Mouse (Mus musculus) cerebellum, adult 2 months (tissue): Measurements from ENCODE around the gene Mrgprh.

Experiments
- CTCF ChIP-seq: fragments of 200-500 bp; IDR thresholded peaks from 2 replicates; pipeline ENCODE4 v1.5.1; 2011; ENCODE audit warnings: low read depth, mild to moderate bottlenecking, control low read depth, low read length, moderate library complexity, borderline replicate concordance; ENCODE audit not compliant: insufficient read depth
- POLR2A ChIP-seq: fragments of 200-500 bp; IDR thresholded peaks from 2 replicates; pipeline ENCODE4 v1.6.1; 2011; ENCODE audit warnings: low read length, control low read depth, borderline replicate concordance; ENCODE audit not compliant: insufficient read depth

DNA sequence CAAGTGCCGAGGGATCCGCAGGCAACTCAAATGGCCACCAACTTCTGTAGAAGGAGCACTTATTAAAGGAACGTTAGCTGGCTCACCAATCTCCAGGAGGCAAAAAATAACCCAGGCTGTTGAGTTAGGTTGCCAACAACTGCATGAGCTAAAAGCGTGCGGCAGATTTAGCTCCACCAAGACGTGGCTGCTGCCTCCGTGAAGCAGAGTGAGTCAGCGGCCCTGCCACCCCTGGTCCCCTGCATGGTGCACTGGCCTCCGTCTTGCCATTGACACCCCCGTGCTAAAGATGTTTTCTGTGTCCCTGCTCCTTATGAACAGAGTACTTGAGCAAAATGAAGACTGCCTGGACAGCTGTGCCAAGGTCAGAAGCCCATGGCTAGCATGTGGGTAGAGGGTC lies 9.0 kb upstream of the Mrgprh start:
- TF ChIP-seq CTCF = no peak
- TF ChIP-seq POLR2A = no peak
